Mouse (Mus musculus) testis, adult 2 months (tissue): ENCODE measurements at regions not wholly inside any gene's neighbourhood (a gene's known extent, or its start where the extent isn't known, plus 50 kb on each side); places are given as distances from the start of the nearest gene placed in this dataset.
"Not testable (repeated sequence)": the region's sequence is repeated elsewhere in the genome, so short reads cannot be mapped to it uniquely, and the experiment has no call there.

Experiments used
- H3K27ac ChIP-seq: fragments of 200-500 bp; 2 replicates; pipeline ENCODE4 v1.5.1; 2012; ENCODE audit warnings: low read depth, low read length; ENCODE audit not compliant: control insufficient read depth, insufficient read depth
- H3K27me3 ChIP-seq: fragments of 200-500 bp; 2 replicates; pipeline ENCODE4 v1.6.1; 2012; ENCODE audit warnings: mild to moderate bottlenecking, low read length, moderate library complexity; ENCODE audit not compliant: control insufficient read depth, insufficient read depth
- H3K36me3 ChIP-seq: fragments of 200-500 bp; 2 replicates; pipeline ENCODE4 v1.6.1; 2012; ENCODE audit warnings: mild to moderate bottlenecking, low read length; ENCODE audit not compliant: control insufficient read depth, insufficient read depth
- H3K4me1 ChIP-seq: fragments of 200-500 bp; 2 replicates; pipeline ENCODE4 v1.6.1; 2012; ENCODE audit warnings: low read length; ENCODE audit not compliant: control insufficient read depth, insufficient read depth
- H3K4me3 ChIP-seq: fragments of 200-500 bp; 2 replicates; pipeline ENCODE4 v1.5.1; 2012; ENCODE audit warnings: low read depth, mild to moderate bottlenecking, low read length, moderate library complexity, mixed read lengths; ENCODE audit not compliant: control insufficient read depth
- CTCF ChIP-seq: fragments of 200-500 bp; IDR thresholded peaks from 2 replicates; pipeline ENCODE4 v1.5.1; 2012; ENCODE audit warnings: low read depth, mild to moderate bottlenecking, inconsistent platforms, low read length, moderate library complexity; ENCODE audit not compliant: control insufficient read depth, insufficient read depth, insufficient replicate concordance
- POLR2A ChIP-seq: fragments of 200-500 bp; IDR thresholded peaks from 2 replicates; pipeline ENCODE4 v1.6.1; 2012; ENCODE audit warnings: low read depth, mild to moderate bottlenecking, inconsistent platforms, low read length, moderate library complexity; ENCODE audit not compliant: control insufficient read depth

DNA sequence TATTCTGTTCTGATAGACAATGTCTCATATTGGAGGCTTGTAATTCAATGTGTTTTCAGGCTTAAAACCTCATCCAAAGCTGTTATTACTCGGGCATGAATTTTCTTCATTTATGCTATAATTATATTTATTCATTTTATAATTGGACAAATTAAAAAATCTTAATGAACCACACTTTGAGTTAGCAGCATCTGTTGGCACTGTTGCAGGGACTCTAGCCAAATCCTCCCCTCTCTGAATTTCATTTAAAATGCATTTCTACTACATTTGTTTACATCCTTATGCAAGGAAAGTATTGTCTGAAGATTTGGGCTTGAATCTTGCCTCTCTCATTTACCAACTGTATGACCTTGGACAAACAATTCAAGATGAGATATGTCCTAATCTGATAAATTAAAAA is 874.2 kb upstream of the Kirrel3 start:
- TF ChIP-seq CTCF (no peak), POLR2A (no peak)
- Histone ChIP-seq H3K36me3 (no peaks in the 10 kb centered on the region), H3K4me3 (no peak overlapping the region), H3K27me3 (no peaks in the 10 kb centered on the region), H3K4me1 (no peaks in the 10 kb centered on the region), H3K27ac (no peak overlapping the region)

DNA sequence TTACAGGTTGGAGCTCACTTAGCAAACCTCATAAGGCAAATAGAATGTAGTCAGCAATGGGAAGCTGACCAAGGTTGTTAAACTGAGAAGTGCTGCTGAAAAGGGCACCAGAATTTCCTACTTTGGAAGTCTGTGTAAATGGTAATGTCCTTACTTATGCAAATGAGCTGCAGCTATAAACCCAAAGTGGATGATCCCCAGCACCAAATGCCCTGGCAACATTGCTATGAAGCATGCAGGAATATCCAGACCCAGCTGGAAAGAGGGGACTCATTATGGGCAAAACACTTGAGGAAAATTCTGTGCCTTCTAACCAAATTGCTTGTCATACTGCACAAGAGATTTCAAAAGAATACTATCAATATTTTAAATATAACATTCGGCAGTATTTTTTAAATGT is 861.3 kb upstream of the Kirrel3 start:
- Histone ChIP-seq H3K27me3 (no peaks in the 10 kb centered on the region), H3K27ac (no peak overlapping the region), H3K4me1 (no peaks in the 10 kb centered on the region), H3K4me3 (no peak overlapping the region), H3K36me3 (no peaks in the 10 kb centered on the region)
- TF ChIP-seq CTCF (no peak), POLR2A (no peak)

DNA sequence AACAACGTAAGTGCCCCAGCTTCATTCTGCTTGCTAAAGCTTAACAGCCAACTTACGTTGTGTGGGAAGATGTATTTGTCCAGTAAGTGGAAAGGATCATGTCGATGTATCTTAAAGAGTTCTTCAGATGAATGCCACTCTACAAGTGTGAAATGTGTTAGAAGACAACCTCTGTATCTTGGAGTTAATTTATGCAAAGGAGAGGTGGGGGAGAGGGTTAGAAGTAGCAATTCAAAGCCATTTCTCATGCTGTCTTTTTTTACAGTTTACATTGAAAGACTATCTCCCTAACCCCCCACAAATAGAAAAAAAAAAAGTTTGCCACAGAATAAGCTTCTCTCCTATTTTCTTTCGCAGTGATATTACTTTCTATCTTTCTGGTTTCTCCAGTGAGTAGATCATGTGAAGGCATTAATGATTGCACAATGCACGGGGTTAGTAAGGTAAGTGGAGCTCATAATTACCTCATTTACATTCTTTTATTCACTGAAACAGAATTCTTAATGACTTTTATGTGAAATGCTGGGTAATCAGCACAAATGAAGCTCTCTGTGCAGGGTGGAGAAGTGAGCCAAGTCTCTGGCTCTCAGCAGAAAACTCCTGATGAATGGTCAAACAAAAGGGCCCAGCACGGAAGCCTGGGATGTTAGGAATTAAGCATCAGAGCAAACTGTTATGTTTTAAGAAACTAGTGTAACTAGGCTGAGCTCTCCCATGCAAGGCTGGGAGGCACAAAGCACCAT is 855.8 kb upstream of the Kirrel3 start:
- Histone ChIP-seq H3K27ac (no peak overlapping the region), H3K36me3 (no peaks in the 10 kb centered on the region), H3K4me1 (no peaks in the 10 kb centered on the region), H3K27me3 (no peaks in the 10 kb centered on the region), H3K4me3 (no peak overlapping the region)
- TF ChIP-seq POLR2A (no peak), CTCF (no peak)

DNA sequence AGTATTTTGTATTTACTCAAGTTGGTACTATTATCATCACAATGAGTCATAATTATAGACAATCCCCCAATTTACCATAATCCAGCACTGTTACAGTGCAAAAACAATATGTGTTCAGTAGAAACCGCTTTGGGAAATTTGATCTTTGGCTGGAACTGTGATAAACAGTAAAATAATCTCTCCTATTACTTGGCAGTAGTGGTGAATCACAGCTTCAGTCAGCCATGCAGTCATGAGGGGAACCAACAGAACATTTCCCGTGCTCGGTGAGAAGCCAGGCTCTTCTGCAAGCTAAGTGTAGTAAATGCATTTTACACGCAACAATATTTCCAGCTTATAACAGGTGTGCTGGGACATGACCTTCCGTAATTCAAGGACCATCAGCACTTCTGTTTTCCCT is 822.7 kb upstream of the Kirrel3 start:
- no peaks in the 10 kb centered on the region for H3K27me3 ChIP-seq
- no peaks in the 10 kb centered on the region for H3K4me1 ChIP-seq
- H3K27ac ChIP-seq = no peak overlapping the region
- H3K4me3 ChIP-seq = no peak overlapping the region
- no peaks in the 10 kb centered on the region for H3K36me3 ChIP-seq
- TF ChIP-seq POLR2A = no peak
- TF ChIP-seq CTCF = no peak

DNA sequence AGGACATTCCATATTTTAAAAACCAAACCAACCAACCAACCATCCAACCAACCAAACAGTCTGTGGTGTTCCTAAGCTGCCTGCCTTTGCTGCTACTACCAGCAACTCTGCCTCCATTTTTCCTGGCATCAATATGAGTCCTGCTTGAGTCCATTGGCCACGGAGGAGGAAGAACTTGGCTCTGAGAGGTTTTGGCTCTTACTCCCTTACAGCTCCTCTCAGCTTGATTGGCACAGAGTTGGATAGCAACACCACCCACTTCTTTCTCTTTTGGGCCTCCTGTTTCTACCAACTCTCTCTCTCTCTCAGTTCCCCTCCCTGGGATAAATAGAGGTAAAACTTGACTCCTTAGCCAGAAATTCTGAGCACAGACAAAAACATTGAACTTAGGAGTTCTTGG is 804.6 kb upstream of the Kirrel3 start:
- H3K4me3 ChIP-seq = no peak overlapping the region
- no peaks in the 10 kb centered on the region for H3K36me3 ChIP-seq
- no peaks in the 10 kb centered on the region for H3K4me1 ChIP-seq
- no peak overlapping the region for H3K27ac ChIP-seq
- TF ChIP-seq CTCF = no peak
- no peak for TF ChIP-seq POLR2A
- no peaks in the 10 kb centered on the region for H3K27me3 ChIP-seq

DNA sequence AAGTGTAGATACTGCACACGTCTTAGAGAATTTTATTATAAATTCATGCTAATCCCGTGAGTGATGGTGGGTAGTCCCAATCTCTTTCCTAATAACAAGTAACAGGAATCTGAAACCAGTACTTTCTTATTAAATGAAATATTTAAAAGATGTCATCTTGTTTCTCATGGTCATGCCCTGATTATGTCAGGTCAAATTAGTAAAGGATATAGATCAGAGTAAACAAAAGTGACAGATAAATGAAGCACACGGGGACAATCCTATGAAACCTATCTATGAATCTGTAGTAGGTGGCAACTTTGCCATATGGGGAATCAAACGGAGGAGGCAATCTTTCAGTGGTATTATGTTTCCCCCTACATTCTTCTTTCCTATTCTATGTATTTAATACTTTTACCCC is 794.0 kb upstream of the Kirrel3 start:
- Histone ChIP-seq H3K4me1 (no peaks in the 10 kb centered on the region), H3K27ac (no peak overlapping the region), H3K36me3 (no peaks in the 10 kb centered on the region), H3K27me3 (no peaks in the 10 kb centered on the region), H3K4me3 (no peak overlapping the region)
- TF ChIP-seq CTCF = no peak
- TF ChIP-seq POLR2A = no peak

DNA sequence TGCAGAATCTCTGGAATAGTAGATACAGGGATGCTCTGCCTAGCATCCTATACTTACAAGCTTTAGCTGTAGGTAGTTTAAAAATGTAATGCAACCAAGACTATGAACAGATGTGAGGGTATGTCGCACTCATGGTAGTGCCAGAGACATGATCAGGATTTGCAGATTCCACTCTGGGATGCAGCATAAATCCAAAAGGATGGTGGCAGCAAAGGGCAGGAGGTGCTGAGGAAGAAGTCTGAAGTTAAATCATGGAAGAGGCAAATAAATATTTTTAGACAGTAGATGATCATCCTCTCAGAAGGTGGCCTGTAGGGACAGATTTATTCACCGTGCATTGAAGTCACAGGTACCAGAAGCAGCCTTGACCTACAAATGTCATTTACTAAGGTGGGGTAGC is 768.1 kb upstream of the Kirrel3 start:
- no peak overlapping the region for H3K27ac ChIP-seq
- H3K4me3 ChIP-seq = no peak overlapping the region
- no peaks in the 10 kb centered on the region for H3K4me1 ChIP-seq
- no peaks in the 10 kb centered on the region for H3K27me3 ChIP-seq
- TF ChIP-seq CTCF (no peak), POLR2A (no peak)
- H3K36me3 ChIP-seq = no peaks in the 10 kb centered on the region

DNA sequence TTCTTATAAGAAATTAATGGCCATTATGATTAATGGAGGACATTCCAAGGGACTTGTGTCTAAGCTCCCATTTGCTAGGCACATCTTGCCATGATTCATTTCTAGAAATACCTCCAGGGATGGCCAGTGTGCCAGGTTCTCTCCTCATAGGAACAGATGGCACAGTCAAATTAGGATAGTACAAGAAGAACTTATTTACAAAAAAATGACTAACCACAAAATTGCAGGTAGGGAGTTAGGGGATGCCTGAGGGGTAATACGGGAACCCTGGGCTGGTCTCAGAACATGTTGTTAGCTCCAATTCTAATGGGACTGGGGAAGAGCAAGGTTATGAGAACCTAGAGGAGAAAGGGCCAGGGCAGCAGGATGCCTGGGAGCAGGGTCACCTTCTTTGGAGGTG is 760.9 kb upstream of the Kirrel3 start:
- TF ChIP-seq POLR2A = no peak
- no peak for TF ChIP-seq CTCF
- Histone ChIP-seq H3K36me3 (no peaks in the 10 kb centered on the region), H3K27me3 (no peaks in the 10 kb centered on the region), H3K27ac (no peak overlapping the region), H3K4me1 (no peaks in the 10 kb centered on the region), H3K4me3 (no peak overlapping the region)

DNA sequence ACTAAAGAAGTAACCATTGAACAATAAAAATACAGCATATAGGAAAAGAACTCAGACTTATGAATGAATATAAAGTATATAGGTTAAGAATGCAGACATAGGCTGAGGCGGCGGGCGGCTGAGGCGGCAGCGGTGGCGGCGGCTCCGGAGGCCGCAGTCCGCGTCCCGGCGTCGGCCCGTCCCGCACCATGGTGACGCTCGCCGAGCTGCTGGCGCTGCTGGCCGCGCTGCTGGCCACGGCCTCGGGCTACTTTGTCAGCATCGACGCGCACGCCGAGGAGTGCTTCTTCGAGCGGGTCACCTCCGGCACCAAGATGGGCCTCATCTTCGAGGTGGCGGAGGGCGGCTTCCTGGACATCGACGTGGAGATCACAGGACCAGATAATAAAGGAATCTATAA is 757.6 kb upstream of the Kirrel3 start:
- H3K27ac ChIP-seq, H3K27me3 ChIP-seq, H3K4me1 ChIP-seq, H3K4me3 ChIP-seq, H3K36me3 ChIP-seq: not testable (repeated sequence)
